Mouse (Mus musculus): ENCODE data around the gene Card19.

DNA sequence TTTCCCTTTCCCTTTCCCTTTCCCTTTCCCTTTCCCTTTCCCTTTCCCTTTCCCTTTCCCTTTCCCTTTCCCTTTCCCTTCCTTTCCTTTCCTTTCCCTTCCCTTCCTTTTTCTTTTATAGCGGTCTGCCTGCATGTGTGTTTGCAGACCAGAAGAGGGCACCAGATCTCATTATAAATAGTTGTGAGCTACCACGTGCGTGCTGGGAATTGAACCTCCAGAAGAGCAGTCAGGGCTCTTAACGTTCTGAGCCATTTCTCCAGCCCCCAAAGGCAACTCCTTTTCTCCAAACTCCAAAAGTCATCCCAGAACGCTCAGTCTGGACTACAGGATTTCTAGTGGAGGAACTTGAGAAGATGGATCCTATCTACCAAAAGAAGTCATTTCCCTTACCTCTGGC, 5.1 kb upstream of the Card19 start:
- no peak for TF ChIP-seq GATA1 (IDR thresholded peaks at IDR 0.05; ENCODE audit: borderline replicate concordance, low read length)
- TF ChIP-seq FLI1 (IDR thresholded peaks at IDR 0.05; ENCODE audit: low read length): no peak

Measured in megakaryocyte, embryonic 14.5 days (primary cell).